Mouse (Mus musculus): ENCODE data around the gene Scaf4.

DNA sequence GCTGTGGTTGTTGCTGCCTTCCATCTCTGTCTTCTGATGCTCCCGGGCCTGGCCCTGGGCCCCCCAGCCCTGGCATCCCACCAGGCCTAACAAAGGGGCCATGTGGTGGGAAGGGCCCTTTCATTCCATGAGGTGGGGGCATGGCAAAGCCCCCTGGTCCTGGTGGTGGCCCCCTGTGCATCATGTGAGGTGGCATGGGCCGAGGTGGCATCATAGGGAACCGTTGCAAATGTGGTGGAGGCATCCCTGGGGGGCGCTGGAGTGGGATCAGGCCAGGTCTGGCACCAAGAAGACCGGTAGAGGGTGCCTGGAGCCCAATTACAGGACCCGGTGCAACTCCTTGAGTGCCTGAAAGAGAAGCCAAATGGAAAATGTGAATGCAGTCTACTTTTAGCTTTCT, 54.4 kb downstream of the Scaf4 start:
- TF ChIP-seq MAX (IDR thresholded peaks at IDR 0.05) (no peak), MYOD1 (IDR thresholded peaks at IDR 0.05; ENCODE audit: control insufficient read depth, insufficient read length, low read depth) (no peak), CTCF (IDR thresholded peaks at IDR 0.05; ENCODE audit: control insufficient read depth, insufficient read depth, insufficient read length) (no peak), FOSL1 (IDR thresholded peaks at IDR 0.05; ENCODE audit: insufficient read depth, low read length, poor library complexity, severe bottlenecking) (no peak), USF1 (IDR thresholded peaks at IDR 0.05; ENCODE audit: low read depth) (no peak)
